Mouse (Mus musculus) liver, embryonic 14.5 days (tissue): ENCODE measurements around the gene Lrmda. TPM values are rescaled to one million over a fixed set of nuclear protein-coding genes. Genes with fewer than 3 reads are reported as not detected.
A peak's percentile ranks its signal among the peaks of the same experiment; 100 is the strongest.

ENCODE experiments used
- ATAC-seq: fragments of 200-750 bp; cut with Nextera tagmentation; 2 replicates; pipeline ENCODE4 v1.8.0; 2017; ENCODE audit warnings: moderate number of reproducible peaks, mild to moderate bottlenecking, moderate library complexity; ENCODE audit not compliant: insufficient read depth
- DNase-seq, 3 experiments: peaks; one replicate each; pipeline ENCODE4 v3.0.0-alpha.2; 2012 to 2013; ENCODE audit warnings: low read depth in 3 of 3, low spot score in 3 of 3
- H3K27ac ChIP-seq: fragments of 300-500 bp; sonication (generic); 2 replicates; pipeline ENCODE4 v1.5.1; 2014; ENCODE audit warnings: moderate library complexity, mild to moderate bottlenecking, control low read depth, inconsistent platforms
- H3K27me3 ChIP-seq: fragments of 300-500 bp; sonication (generic); 2 replicates; pipeline ENCODE4 v1.6.1; 2014; ENCODE audit warnings: mild to moderate bottlenecking, low read length, moderate library complexity; ENCODE audit not compliant: control insufficient read depth, insufficient read depth
- H3K36me3 ChIP-seq: fragments of 300-500 bp; sonication (generic); replicated peaks from 2 replicates; pipeline ENCODE4 v1.6.1; 2014; ENCODE audit warnings: low read depth; ENCODE audit not compliant: control insufficient read depth, insufficient read depth
- H3K4me1 ChIP-seq, 2 experiments: fragments of 200-500 bp in 1 of 2; fragments of 300-500 bp in 1 of 2; sonication (generic) in 1 of 2; replicated peaks; 2 replicates each; pipeline ENCODE4 v1.6.1; 2012 to 2014; ENCODE audit warnings: antibody characterized with exemption in 1 of 2, inconsistent platforms in 1 of 2, low read length in 1 of 2; ENCODE audit not compliant: control insufficient read depth in 2 of 2, insufficient read depth in 2 of 2
- H3K4me2 ChIP-seq: fragments of 300-500 bp; sonication (generic); 2 replicates; pipeline ENCODE4 v1.6.1; 2014; ENCODE audit warnings: low read depth, mild to moderate bottlenecking, control low read depth, moderate library complexity
- H3K4me3 ChIP-seq, 2 experiments: fragments of 200-500 bp in 1 of 2; fragments of 300-500 bp in 1 of 2; sonication (generic) in 1 of 2; 2 replicates each; pipeline ENCODE4 v1.5.1; 2012 to 2014; ENCODE audit warnings: low read depth in 2 of 2, low read length in 2 of 2, mild to moderate bottlenecking in 2 of 2, control low read depth in 1 of 2, inconsistent platforms in 1 of 2, moderate library complexity in 1 of 2; ENCODE audit not compliant: insufficient read depth in 1 of 2
- H3K9ac ChIP-seq: fragments of 300-500 bp; sonication (generic); replicated peaks from 2 replicates; pipeline ENCODE4 v1.6.1; 2014; ENCODE audit warnings: mild to moderate bottlenecking, control low read depth, moderate library complexity
- H3K9me3 ChIP-seq: fragments of 300-500 bp; sonication (generic); 2 replicates; pipeline ENCODE4 v1.6.1; 2016; ENCODE audit warnings: low read length, mixed read lengths; ENCODE audit not compliant: control insufficient read depth
- CTCF ChIP-seq: IDR thresholded peaks from 2 replicates; pipeline ENCODE4 v1.5.1; 2016; ENCODE audit warnings: antibody characterized with exemption, low read depth, control low read depth
- EP300 ChIP-seq: IDR thresholded peaks from 2 replicates; pipeline ENCODE4 v1.6.1; 2016; ENCODE audit warnings: antibody characterized with exemption, low read depth
- WGBS: fragments of 180-500 bp; shearing (Covaris S2); extraction: QIAGEN DNeasy Blood & Tissue Kit; methylation state at CpG from one replicate; pipeline ENCODE4 v1.1.7; 2014; ENCODE audit not compliant: insufficient replicate concordance; 5-methylcytosine and 5-hydroxymethylcytosine counted together
- polyA plus RNA-seq, 2 experiments: library from polyadenylated mRNA; depleted of rRNA in 1 of 2; stranded (reverse) in 1 of 2; unstranded in 1 of 2; fragments of >200 nt; fragmentation: Nextera tagmentation in 1 of 2; extraction: Ambion mirVana in 1 of 2; gene quantifications; 2 replicates each; pipeline versions ENCODE4 v1.2.1 to v1.2.3; 2012 to 2014

Lrmda gene
- polyA plus RNA-seq, 2 experiments = 0.18 to 0.22 TPM

DNA sequence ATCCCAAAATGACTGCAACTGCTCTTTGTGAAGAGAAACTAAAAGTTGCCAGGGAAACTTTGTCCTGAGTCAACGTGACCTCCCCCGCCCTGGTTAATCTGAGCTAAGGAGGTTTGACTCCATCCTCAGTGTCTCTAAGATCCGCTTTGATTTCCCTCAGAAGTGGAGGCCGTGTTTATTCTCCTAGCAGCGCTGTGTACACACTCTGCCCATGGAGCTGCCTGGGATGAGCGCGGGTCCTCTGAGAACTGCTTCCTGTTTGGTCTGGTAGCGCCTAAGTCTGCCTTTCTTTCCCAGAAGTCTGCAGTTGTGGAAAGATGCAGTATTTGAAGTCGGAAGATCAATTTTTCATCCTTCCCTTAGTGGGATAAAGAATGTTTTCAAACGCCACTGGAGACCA lies 268.7 kb downstream of the Lrmda start:
- ATAC-seq (no peak), DNase-seq (no peak)
- H3K4me2 ChIP-seq = no peak overlapping the region
- 41% methylated on average over 10 of the region's 10 CpGs for WGBS
- H3K9ac ChIP-seq = no peak overlapping the region
- H3K27ac ChIP-seq = no peak overlapping the region
- no peaks in the 10 kb centered on the region for H3K9me3 ChIP-seq
- H3K4me1 ChIP-seq = no peaks in the 10 kb centered on the region
- no peaks in the 10 kb centered on the region for H3K27me3 ChIP-seq
- no peaks in the 10 kb centered on the region for H3K36me3 ChIP-seq
- TF ChIP-seq CTCF = no peak
- TF ChIP-seq EP300 = no peak
- no peak overlapping the region for H3K4me3 ChIP-seq

DNA sequence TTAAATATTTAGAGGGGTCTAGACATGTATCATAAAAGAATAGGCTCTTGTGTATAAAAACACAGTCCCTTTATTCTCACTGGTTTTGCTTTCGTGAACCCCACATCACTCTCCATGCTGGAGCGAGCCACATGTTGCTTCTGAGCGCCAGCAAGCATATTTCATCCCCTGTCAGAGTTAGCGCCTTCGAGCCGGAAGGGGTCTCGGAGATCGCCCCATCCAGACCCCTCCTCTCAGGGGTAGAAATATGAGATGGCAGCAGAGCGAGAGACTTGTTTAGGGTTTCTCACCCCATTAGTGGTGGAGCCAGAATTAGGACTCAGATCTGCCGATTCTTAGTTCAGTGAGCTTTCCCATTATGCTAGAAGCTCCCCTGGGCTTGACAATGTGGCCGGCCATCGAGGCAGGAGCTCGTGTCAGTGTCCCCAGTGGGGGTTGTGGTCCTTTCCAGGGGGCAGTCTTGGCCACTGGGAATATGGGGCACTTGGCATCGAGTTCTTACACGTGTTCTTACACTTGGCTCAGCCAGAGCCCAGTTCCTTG lies 269.9 kb downstream of the Lrmda start:
- H3K27me3 ChIP-seq = no peaks in the 10 kb centered on the region
- DNase-seq (no peak), ATAC-seq (no peak)
- H3K27ac ChIP-seq = no peak overlapping the region
- no peaks in the 10 kb centered on the region for H3K9me3 ChIP-seq
- TF ChIP-seq CTCF = no peak
- no peak for TF ChIP-seq EP300
- no peaks in the 10 kb centered on the region for H3K4me1 ChIP-seq
- H3K9ac ChIP-seq = no peak overlapping the region
- H3K4me2 ChIP-seq = no peak overlapping the region
- no peaks in the 10 kb centered on the region for H3K36me3 ChIP-seq
- H3K4me3 ChIP-seq = no peak overlapping the region
- 72% methylated on average over 15 of the region's 15 CpGs for WGBS

DNA sequence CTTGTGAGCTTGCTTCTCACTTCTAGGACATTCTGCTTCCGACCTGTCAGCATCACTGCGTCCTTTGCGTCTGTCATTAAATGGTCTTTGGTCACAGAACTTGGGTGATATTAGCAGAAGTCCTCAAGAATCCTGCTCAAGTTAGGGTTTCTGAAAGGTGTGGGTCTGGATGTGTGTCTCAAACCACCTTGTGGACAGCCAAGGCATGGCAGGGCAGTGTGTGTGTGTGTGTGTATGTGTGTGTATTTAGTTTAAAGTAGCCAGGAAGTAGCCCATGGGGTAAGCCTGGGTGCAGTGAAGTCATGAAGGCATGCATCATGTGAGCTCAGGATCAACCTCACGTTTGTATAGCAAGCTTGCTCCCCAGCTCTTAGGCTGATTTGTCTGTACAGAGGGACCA lies 274.9 kb downstream of the Lrmda start:
- no peak overlapping the region for H3K27ac ChIP-seq
- H3K4me1 ChIP-seq = no peaks in the 10 kb centered on the region
- 58% methylated on average over 4 of the region's 4 CpGs for WGBS
- H3K9me3 ChIP-seq = no peaks in the 10 kb centered on the region
- no peaks in the 10 kb centered on the region for H3K36me3 ChIP-seq
- TF ChIP-seq CTCF = peak; percentile 29
- TF ChIP-seq EP300 = no peak
- ATAC-seq (no peak), DNase-seq (no peak)
- H3K9ac ChIP-seq = no peak overlapping the region
- no peaks in the 10 kb centered on the region for H3K27me3 ChIP-seq
- H3K4me3 ChIP-seq = no peak overlapping the region
- no peak overlapping the region for H3K4me2 ChIP-seq

DNA sequence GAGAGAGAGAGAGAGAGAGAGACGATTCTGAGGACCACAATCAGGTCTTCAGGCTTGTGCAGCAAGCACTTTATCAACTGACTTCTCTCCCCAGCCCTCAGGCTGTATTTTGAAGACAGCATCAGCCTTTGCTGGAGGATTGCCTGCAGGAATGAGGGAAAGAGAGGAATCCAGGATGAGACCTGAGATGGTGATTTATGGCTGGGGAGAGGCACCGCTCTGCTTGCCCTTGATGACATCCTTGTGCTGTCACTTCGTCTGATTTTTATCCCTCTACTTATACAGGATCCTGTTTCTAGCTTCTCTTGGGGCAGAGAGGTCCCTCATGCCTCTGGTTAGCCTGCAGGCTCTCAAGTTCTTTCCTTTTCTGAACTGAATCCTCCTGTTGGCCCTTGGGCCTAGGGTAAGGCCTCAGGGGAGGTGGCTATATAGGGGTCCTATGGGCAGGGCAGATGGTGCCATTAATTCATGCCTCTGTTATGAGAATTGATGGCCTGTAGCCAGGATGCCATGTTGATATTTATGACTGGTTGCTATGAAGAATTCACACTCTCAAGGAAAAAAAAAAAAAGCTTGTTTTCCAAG lies 277.2 kb downstream of the Lrmda start:
- no peak overlapping the region for H3K9ac ChIP-seq
- no peak overlapping the region for H3K27ac ChIP-seq
- H3K27me3 ChIP-seq = no peaks in the 10 kb centered on the region
- no peak overlapping the region for H3K4me2 ChIP-seq
- no peak for DNase-seq
- H3K36me3 ChIP-seq = no peaks in the 10 kb centered on the region
- TF ChIP-seq CTCF (no peak), EP300 (no peak)
- 59% methylated on average over 3 of the region's 3 CpGs for WGBS
- no peaks in the 10 kb centered on the region for H3K9me3 ChIP-seq
- H3K4me3 ChIP-seq = no peak overlapping the region
- ATAC-seq = no peak
- no peaks in the 10 kb centered on the region for H3K4me1 ChIP-seq

DNA sequence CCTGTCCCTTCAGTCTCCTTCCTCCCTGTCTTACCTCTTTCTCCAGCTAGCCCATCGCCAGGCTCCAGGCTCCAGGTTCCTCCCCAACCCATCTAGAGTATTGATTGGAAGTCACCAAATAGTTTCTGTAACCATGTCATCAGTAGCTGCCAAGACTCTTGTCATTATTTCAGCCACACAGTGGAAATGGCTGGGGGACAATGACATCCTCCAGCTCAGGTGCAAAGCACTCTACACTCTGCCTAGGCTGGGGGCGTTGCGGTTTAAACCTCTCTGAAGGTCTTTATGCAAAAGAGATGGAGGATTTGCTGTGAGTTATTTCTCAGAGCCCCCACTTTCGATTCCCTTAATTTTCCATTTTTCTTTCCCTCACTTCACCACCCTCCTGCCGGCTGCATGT lies 287.2 kb downstream of the Lrmda start:
- no peak for DNase-seq
- WGBS = 51% methylated on average over 5 of the region's 5 CpGs
- Histone ChIP-seq H3K27ac (no peak overlapping the region), H3K4me3 (no peak overlapping the region), H3K36me3 (no peaks in the 10 kb centered on the region), H3K9me3 (no peaks in the 10 kb centered on the region), H3K4me2 (no peak overlapping the region), H3K9ac (no peak overlapping the region), H3K4me1 (no peaks in the 10 kb centered on the region), H3K27me3 (no peaks in the 10 kb centered on the region)
- TF ChIP-seq EP300 = no peak
- TF ChIP-seq CTCF = no peak
- ATAC-seq = no peak
